Mouse (Mus musculus): Measurements from ENCODE around the gene Uimc1. TPM values are rescaled to one million over a fixed set of nuclear protein-coding genes. Genes with fewer than 3 reads are reported as not detected.

The Uimc1 gene
- polyA plus RNA-seq, 1 experiment from 2014 or later: 18.2 TPM

- no peak overlapping the region for H3K9ac ChIP-seq (ENCODE audit: low read depth, low read length)
- WGBS: 71% methylated on average over 7 of the region's 7 CpGs
Measured at GRCm38 (mm10) chr13:55069719-55070118, 30.4 kb downstream of the Uimc1 start.

GRCm38 (mm10) chr13:55063276-55063675 lies 36.8 kb downstream of the Uimc1 start:
- no peaks in the 10 kb centered on the region for H3K9me3 ChIP-seq (ENCODE audit: control insufficient read depth, low read length)
- H3K36me3 ChIP-seq (ENCODE audit: control insufficient read depth, insufficient read depth, low read length): no peaks in the 10 kb centered on the region
- no peak overlapping the region for H3K9ac ChIP-seq (ENCODE audit: low read depth, low read length)
- no peak overlapping the region for H3K27ac ChIP-seq (ENCODE audit: low read depth, low read length)
- ATAC-seq: no peak
- H3K4me3 ChIP-seq (ENCODE audit: low read length): no peak overlapping the region
- no peaks in the 10 kb centered on the region for H3K27me3 ChIP-seq (replicated peaks; ENCODE audit: control insufficient read depth, insufficient read depth, low read length)
- no peaks in the 10 kb centered on the region for H3K4me1 ChIP-seq (ENCODE audit: control insufficient read depth, insufficient read depth, low read depth, low read length)
- 89% methylated on average over 2 of the region's 2 CpGs for WGBS
- no peak overlapping the region for H3K4me2 ChIP-seq (ENCODE audit: low read length)

More at GRCm38 (mm10) chr13:55069719-55070118, 30.4 kb downstream of the Uimc1 start:
- Histone ChIP-seq H3K27ac (ENCODE audit: low read depth, low read length) (no peak overlapping the region), H3K4me1 (ENCODE audit: control insufficient read depth, insufficient read depth, low read depth, low read length) (no peaks in the 10 kb centered on the region), H3K4me3 (ENCODE audit: low read length) (no peak overlapping the region), H3K9me3 (ENCODE audit: control insufficient read depth, low read length) (no peaks in the 10 kb centered on the region), H3K4me2 (ENCODE audit: low read length) (no peak overlapping the region), H3K27me3 (replicated peaks; ENCODE audit: control insufficient read depth, insufficient read depth, low read length) (no peaks in the 10 kb centered on the region), H3K36me3 (ENCODE audit: control insufficient read depth, insufficient read depth, low read length) (no peaks in the 10 kb centered on the region)
- no peak for ATAC-seq

- no peak overlapping the region for H3K4me3 ChIP-seq (ENCODE audit: low read length)
- H3K27ac ChIP-seq (ENCODE audit: low read depth, low read length): no peak overlapping the region
- H3K9ac ChIP-seq (ENCODE audit: low read depth, low read length): no peak overlapping the region
- no peak overlapping the region for H3K4me2 ChIP-seq (ENCODE audit: low read length)
- H3K9me3 ChIP-seq (ENCODE audit: control insufficient read depth, low read length): no peaks in the 10 kb centered on the region
- H3K36me3 ChIP-seq (ENCODE audit: control insufficient read depth, insufficient read depth, low read length): no peaks in the 10 kb centered on the region
- 97% methylated on average over 2 of the region's 2 CpGs for WGBS
- no peaks in the 10 kb centered on the region for H3K27me3 ChIP-seq (replicated peaks; ENCODE audit: control insufficient read depth, insufficient read depth, low read length)
- no peak for ATAC-seq
- no peaks in the 10 kb centered on the region for H3K4me1 ChIP-seq (ENCODE audit: control insufficient read depth, insufficient read depth, low read depth, low read length)
Measured at GRCm38 (mm10) chr13:55058042-55058441, 42.1 kb downstream of the Uimc1 start.

- H3K4me1 ChIP-seq (ENCODE audit: control insufficient read depth, insufficient read depth, low read depth, low read length): no peaks in the 10 kb centered on the region
- no peak overlapping the region for H3K4me2 ChIP-seq (ENCODE audit: low read length)
- no peak overlapping the region for H3K27ac ChIP-seq (ENCODE audit: low read depth, low read length)
- no peak overlapping the region for H3K4me3 ChIP-seq (ENCODE audit: low read length)
- no peaks in the 10 kb centered on the region for H3K36me3 ChIP-seq (ENCODE audit: control insufficient read depth, insufficient read depth, low read length)
- no peaks in the 10 kb centered on the region for H3K27me3 ChIP-seq (replicated peaks; ENCODE audit: control insufficient read depth, insufficient read depth, low read length)
- no peaks in the 10 kb centered on the region for H3K9me3 ChIP-seq (ENCODE audit: control insufficient read depth, low read length)
- 41% methylated on average over 3 of the region's 3 CpGs for WGBS
- ATAC-seq: no peak
- no peak overlapping the region for H3K9ac ChIP-seq (ENCODE audit: low read depth, low read length)
Measured at GRCm38 (mm10) chr13:55047706-55048105, 52.4 kb downstream of the Uimc1 start.

GRCm38 (mm10) chr13:55040016-55040415 lies 60.1 kb downstream of the Uimc1 start:
- H3K27ac ChIP-seq (ENCODE audit: low read depth, low read length): no peak overlapping the region
- H3K4me1 ChIP-seq (ENCODE audit: control insufficient read depth, insufficient read depth, low read depth, low read length): no peaks in the 10 kb centered on the region
- no peaks in the 10 kb centered on the region for H3K9me3 ChIP-seq (ENCODE audit: control insufficient read depth, low read length)
- H3K4me3 ChIP-seq (ENCODE audit: low read length): no peak overlapping the region
- no peaks in the 10 kb centered on the region for H3K27me3 ChIP-seq (replicated peaks; ENCODE audit: control insufficient read depth, insufficient read depth, low read length)
- H3K9ac ChIP-seq (ENCODE audit: low read depth, low read length): no peak overlapping the region
- 95% methylated on average over 2 of the region's 2 CpGs for WGBS
- peaks cover 7% of the 10 kb centered on the region for H3K36me3 ChIP-seq (ENCODE audit: control insufficient read depth, insufficient read depth, low read length)
- no peak overlapping the region for H3K4me2 ChIP-seq (ENCODE audit: low read length)
- ATAC-seq: no peak

- Histone ChIP-seq H3K27ac (ENCODE audit: low read depth, low read length) (no peak overlapping the region), H3K4me3 (ENCODE audit: low read length) (no peak overlapping the region), H3K4me2 (ENCODE audit: low read length) (no peak overlapping the region), H3K36me3 (ENCODE audit: control insufficient read depth, insufficient read depth, low read length) (no peaks in the 10 kb centered on the region), H3K9ac (ENCODE audit: low read depth, low read length) (no peak overlapping the region), H3K27me3 (replicated peaks; ENCODE audit: control insufficient read depth, insufficient read depth, low read length) (no peaks in the 10 kb centered on the region), H3K9me3 (ENCODE audit: control insufficient read depth, low read length) (0 out of 2 replicates have a peak, but pooled peaks cover 2% of the 10 kb centered on the region), H3K4me1 (ENCODE audit: control insufficient read depth, insufficient read depth, low read depth, low read length) (no peaks in the 10 kb centered on the region)
- ATAC-seq: no peak
- 98% methylated on average over 2 of the region's 2 CpGs for WGBS
Measured at GRCm38 (mm10) chr13:55024215-55024614, 75.9 kb downstream of the Uimc1 start.

- Histone ChIP-seq H3K4me1 (ENCODE audit: control insufficient read depth, insufficient read depth, low read depth, low read length) (no peaks in the 10 kb centered on the region), H3K36me3 (ENCODE audit: control insufficient read depth, insufficient read depth, low read length) (no peaks in the 10 kb centered on the region), H3K9me3 (ENCODE audit: control insufficient read depth, low read length) (0 out of 2 replicates have a peak, but pooled peaks cover 2% of the 10 kb centered on the region), H3K27me3 (replicated peaks; ENCODE audit: control insufficient read depth, insufficient read depth, low read length) (no peaks in the 10 kb centered on the region), H3K27ac (ENCODE audit: low read depth, low read length) (no peak overlapping the region), H3K4me3 (ENCODE audit: low read length) (no peak overlapping the region), H3K4me2 (ENCODE audit: low read length) (no peak overlapping the region), H3K9ac (ENCODE audit: low read depth, low read length) (no peak overlapping the region)
- 78% methylated on average over 9 of the region's 9 CpGs for WGBS
- no peak for ATAC-seq
Measured at GRCm38 (mm10) chr13:55022715-55023114, 77.4 kb downstream of the Uimc1 start.

GRCm38 (mm10) chr13:55022256-55022655 lies 77.8 kb downstream of the Uimc1 start:
- no peaks in the 10 kb centered on the region for H3K27me3 ChIP-seq (replicated peaks; ENCODE audit: control insufficient read depth, insufficient read depth, low read length)
- no peaks in the 10 kb centered on the region for H3K4me1 ChIP-seq (ENCODE audit: control insufficient read depth, insufficient read depth, low read depth, low read length)
- H3K4me2 ChIP-seq (ENCODE audit: low read length): no peak overlapping the region
- no peak overlapping the region for H3K9ac ChIP-seq (ENCODE audit: low read depth, low read length)
- 0 out of 2 replicates have a peak, but pooled peaks cover 2% of the 10 kb centered on the region for H3K9me3 ChIP-seq (ENCODE audit: control insufficient read depth, low read length)
- H3K27ac ChIP-seq (ENCODE audit: low read depth, low read length): no peak overlapping the region
- no peak for ATAC-seq
- WGBS: 40% methylated on average over 4 of the region's 4 CpGs
- H3K4me3 ChIP-seq (ENCODE audit: low read length): no peak overlapping the region
- H3K36me3 ChIP-seq (ENCODE audit: control insufficient read depth, insufficient read depth, low read length): no peaks in the 10 kb centered on the region

GRCm38 (mm10) chr13:55021194-55021779 lies 78.8 kb downstream of the Uimc1 start, which contains the start of gene Hk3:
Hk3 (minus strand) TSS chr13:55021385.
- no peaks in the 10 kb centered on the region for H3K4me1 ChIP-seq (ENCODE audit: control insufficient read depth, insufficient read depth, low read depth, low read length)
- H3K4me3 ChIP-seq (ENCODE audit: low read length): no peak within 1 kb of the TSS
- H3K9me3 ChIP-seq (ENCODE audit: control insufficient read depth, low read length): 0 out of 2 replicates have a peak, but pooled peaks cover 2% of the 10 kb centered on the region
- H3K9ac ChIP-seq (ENCODE audit: low read depth, low read length): no peak within 1 kb of the TSS
- no peak within 1 kb of the TSS for H3K27ac ChIP-seq (ENCODE audit: low read depth, low read length)
- no peaks in the 10 kb centered on the region for H3K36me3 ChIP-seq (ENCODE audit: control insufficient read depth, insufficient read depth, low read length)
- no peak for ATAC-seq
- no peak within 1 kb of the TSS for H3K4me2 ChIP-seq (ENCODE audit: low read length)
- H3K27me3 ChIP-seq (replicated peaks; ENCODE audit: control insufficient read depth, insufficient read depth, low read length): no peaks in the 10 kb centered on the region
- WGBS: 92% methylated on average over 13 of the region's 13 CpGs
